Mouse (Mus musculus): ENCODE data around the gene Nfia. TPM values are rescaled to one million over a fixed set of nuclear protein-coding genes. Genes with fewer than 3 reads are reported as not detected.

Nfia gene
- total RNA-seq, 2 experiments from 2014 or later: 134 to 149 TPM

GRCm38 (mm10) chr4:97917568-97917967 lies 145.0 kb downstream of the Nfia start:
- intact Hi-C loops (cut with DNase I): loop anchor here (5.0 kb wide), 2 partner anchors 190 to 405 kb away; no protein-coding TSS in a partner anchor
- no peak for DNase-seq (ENCODE audit: low spot score)

- no peak for DNase-seq (ENCODE audit: low spot score)
- intact Hi-C loops (cut with DNase I): loop anchor here (5.0 kb wide), 2 partner anchors 189 to 404 kb away; no protein-coding TSS in a partner anchor
Observed at GRCm38 (mm10) chr4:97918675-97919074, 146.1 kb downstream of the Nfia start.

DNA sequence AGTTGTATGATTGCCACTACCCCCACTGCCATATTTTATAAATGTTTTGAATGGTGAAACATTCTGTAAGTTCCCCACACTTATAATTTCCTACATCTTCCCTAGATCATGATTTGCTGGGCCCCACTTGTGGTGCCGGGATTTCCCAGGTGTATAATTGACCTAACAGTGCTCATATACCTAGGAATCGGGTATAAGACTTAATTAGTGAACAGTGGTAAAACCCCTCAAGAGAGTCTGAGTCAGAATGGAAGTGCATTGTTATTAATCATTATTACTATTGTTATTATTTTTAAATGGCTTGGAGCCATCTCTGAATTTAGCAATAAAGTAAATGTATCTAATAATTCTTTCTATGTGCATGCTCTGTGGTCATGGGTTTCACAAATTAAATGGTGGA lies 147.2 kb downstream of the Nfia start:
- intact Hi-C loops (cut with DNase I): loop anchor here (5.0 kb wide), 4 partner anchors 167 to 403 kb away; no protein-coding TSS in a partner anchor
- DNase-seq (ENCODE audit: low spot score): no peak

DNA sequence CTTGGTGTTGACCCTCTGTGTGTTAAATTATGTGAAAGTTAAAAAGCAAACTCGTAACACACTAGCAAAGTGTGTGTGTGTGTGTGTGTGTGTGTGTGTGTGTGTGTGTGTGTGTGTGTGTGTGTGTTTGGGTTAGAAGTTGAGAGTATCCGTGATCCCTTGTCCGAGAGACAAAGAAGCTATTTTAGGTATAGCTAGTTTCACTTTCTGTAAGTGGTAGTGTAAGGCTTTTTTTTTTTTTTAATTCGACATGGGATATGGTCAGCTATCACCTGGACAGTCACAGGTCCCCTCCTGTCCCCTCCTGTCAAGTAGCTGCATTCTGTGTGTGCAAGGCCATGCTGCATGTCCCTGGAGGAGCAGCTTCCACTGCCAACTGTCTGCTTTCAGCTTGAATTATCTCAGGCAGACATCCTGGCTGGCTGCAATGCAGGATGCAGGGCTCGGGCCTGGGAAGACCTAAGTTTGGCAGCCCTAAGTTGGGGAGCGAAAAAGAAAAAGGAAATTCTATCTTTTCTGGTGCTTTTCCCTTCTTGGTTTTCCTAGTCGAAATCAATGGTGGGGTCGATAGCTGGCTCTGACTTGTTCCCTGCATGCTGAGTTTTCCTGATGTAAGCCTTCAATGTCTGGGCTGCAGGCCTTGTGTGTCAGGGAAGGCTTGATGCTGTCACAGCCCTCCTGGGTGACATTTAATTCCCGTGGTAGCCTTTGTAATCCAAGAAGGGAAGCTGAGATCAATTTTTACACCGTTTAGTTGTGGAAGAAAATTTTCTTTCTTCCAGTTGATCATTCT lies 147.9 kb downstream of the Nfia start:
- DNase-seq (ENCODE audit: low spot score): peak; percentile 38
- intact Hi-C loops (cut with DNase I): loop anchor here (5.0 kb wide), 2 partner anchors 168 to 172 kb away; no protein-coding TSS in a partner anchor

- intact Hi-C loops (cut with DNase I): loop anchor here (5.0 kb wide), 2 partner anchors 169 to 171 kb away; no protein-coding TSS in a partner anchor
- DNase-seq (ENCODE audit: low spot score): no peak
Observed at GRCm38 (mm10) chr4:97921682-97922081, 149.1 kb downstream of the Nfia start.

DNA sequence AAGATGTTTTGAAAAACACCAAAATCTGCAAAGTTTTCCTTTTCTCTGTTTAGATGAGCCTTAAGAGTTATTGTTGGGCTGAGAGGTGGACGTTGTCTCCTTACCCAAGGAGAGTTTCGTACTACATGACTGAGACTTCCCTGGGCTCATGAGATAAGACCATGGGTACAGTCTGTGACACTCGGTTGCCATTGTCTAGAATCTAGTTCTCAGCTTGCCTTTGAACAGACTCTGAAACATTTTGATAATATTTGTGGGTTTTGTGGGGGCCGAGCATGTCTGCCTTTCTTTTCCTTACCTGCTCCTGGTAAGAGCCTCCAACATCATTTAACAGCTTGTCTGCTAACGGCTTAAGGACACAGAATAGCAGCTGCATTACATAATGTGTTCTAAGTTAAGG lies 150.7 kb downstream of the Nfia start:
- DNase-seq (ENCODE audit: low spot score): no peak
- intact Hi-C loops (cut with DNase I): loop anchor here (5.0 kb wide), 2 partner anchors 169 to 171 kb away; no protein-coding TSS in a partner anchor

GRCm38 (mm10) chr4:97923876-97924316 lies 151.4 kb downstream of the Nfia start:
- DNase-seq (ENCODE audit: low spot score): peak; percentile 72
- intact Hi-C loops (cut with DNase I): loop anchor here (5.0 kb wide), 2 partner anchors 168 to 172 kb away; no protein-coding TSS in a partner anchor

GRCm38 (mm10) chr4:97924414-97924813 lies 151.9 kb downstream of the Nfia start:
- intact Hi-C loops (cut with DNase I): loop anchor here (5.0 kb wide), 2 partner anchors 168 to 172 kb away; no protein-coding TSS in a partner anchor
- no peak for DNase-seq (ENCODE audit: low spot score)

GRCm38 (mm10) chr4:97924855-97925254 lies 152.3 kb downstream of the Nfia start:
- intact Hi-C loops (cut with DNase I): loop anchor here (5.0 kb wide), 3 partner anchors 77 to 173 kb away; no protein-coding TSS in a partner anchor
- no peak for DNase-seq (ENCODE audit: low spot score)

DNA sequence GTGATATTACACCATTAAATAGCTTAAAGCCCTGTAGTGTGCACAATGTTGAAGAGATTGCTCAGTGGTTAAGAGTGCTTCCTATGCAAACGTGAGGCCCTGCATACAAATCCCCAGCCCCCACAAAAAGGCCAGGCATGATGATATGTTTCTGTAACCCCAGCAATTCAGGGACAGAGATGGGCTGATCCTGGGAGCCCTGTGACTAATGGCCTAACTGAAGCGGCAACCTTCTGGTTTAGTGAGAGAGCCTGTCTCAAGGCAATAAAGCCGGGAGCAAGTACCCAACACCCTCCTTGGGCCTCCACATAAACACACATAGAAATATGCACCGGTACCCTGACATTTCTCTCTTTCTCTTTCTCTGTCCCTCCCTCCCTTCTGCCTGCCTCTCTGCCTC lies 153.1 kb downstream of the Nfia start:
- intact Hi-C loops (cut with DNase I): loop anchor here (5.0 kb wide), 1 partner anchor 77 kb away; no protein-coding TSS in a partner anchor
- DNase-seq (ENCODE audit: low spot score): no peak

DNA sequence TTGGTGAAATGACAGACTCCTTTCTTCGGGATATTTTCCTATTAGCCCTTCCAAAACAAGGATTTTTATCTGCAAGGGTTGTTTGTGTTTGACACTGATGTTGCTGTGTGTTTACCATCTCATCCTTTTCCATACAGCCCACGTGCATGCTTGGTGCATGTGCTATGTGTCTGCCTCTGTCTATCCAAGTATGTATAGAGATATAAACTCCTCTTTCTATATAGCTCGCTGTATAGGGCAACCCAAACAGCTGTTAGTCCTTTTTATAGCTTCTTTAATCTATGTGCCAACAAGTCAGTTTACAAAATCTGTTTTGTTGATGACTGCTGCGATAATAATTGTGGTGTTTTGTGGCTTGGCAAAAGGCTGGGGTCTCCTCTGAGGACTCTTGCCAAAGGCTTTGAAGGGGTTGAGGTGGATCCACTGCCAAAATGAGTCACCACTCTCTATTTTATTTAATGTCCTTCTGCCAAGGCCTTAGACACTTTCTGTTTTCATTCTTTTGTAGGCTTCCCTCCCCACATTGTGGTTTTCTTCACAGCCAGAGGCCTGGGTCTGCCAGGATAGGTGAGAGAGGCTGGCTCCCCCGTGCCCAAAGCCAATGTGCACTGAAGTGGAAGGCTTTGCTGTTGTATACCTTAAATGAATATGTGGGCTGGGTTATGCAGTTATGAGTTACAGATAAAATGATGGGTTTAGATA lies 154.2 kb downstream of the Nfia start:
- intact Hi-C loops (cut with DNase I): loop anchor here (5.0 kb wide), 1 partner anchor 76 kb away; no protein-coding TSS in a partner anchor
- no peak for DNase-seq (ENCODE audit: low spot score)

GRCm38 (mm10) chr4:97927309-97927656 lies 154.7 kb downstream of the Nfia start:
- no peak for DNase-seq (ENCODE audit: low spot score)
- intact Hi-C loops (cut with DNase I): loop anchor here (5.0 kb wide), 1 partner anchor 75 kb away; no protein-coding TSS in a partner anchor

GRCm38 (mm10) chr4:97936371-97936770 lies 163.8 kb downstream of the Nfia start:
- intact Hi-C loops (cut with DNase I): no loop called here
- no peak for DNase-seq (ENCODE audit: low spot score)

DNA sequence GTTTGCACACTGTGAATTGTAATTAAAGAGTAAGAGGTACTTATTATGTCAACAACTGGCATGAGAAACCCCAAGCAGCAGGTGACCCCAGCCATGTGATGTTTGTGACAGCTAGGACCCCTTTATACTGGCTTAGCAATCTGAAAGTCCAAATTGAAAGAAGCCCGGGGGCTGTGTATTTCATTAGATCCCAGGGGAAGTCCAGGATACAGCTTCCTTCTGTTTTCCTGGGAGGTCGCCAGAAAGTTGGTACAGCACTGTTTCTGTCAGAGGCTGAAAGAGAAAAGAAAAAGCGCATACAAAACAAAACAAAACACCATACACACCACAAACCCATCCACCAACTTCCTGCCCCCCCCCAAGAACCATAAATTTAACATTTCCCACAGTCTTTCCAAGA lies 164.4 kb downstream of the Nfia start:
- no peak for DNase-seq (ENCODE audit: low spot score)
- intact Hi-C loops (cut with DNase I): no loop called here

- intact Hi-C loops (cut with DNase I): no loop called here
- no peak for DNase-seq (ENCODE audit: low spot score)
Observed at GRCm38 (mm10) chr4:97939492-97939891, 167.0 kb downstream of the Nfia start.

DNA sequence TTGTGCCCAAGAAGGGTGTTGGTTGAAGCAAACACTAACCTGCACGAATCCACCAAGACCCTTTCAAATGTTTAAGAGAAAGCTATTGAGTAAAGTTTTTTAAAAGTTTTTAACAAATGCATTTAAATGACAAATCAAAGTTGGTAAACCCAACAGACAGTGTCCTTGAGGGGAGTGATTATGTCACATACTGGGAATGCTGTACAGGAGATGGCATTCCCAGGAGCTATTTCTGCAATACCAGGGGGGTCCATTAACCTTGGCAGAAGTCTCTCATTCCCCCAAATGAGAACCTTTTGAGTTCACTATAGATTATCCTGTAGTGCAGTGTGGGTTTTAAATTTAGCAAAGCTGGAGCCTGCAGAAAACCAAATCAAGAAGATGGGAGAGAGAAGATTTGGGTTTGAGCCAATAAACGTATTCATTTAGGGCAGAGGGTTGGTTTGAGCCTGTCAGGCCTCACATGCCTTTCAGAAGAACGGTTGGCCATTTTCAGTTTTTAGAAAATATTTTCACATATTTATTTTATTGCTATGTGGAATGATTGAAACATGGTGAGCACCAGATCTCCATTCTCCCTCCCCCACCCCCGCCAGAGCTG lies 167.5 kb downstream of the Nfia start:
- intact Hi-C loops (cut with DNase I): no loop called here
- no peak for DNase-seq (ENCODE audit: low spot score)

DNA sequence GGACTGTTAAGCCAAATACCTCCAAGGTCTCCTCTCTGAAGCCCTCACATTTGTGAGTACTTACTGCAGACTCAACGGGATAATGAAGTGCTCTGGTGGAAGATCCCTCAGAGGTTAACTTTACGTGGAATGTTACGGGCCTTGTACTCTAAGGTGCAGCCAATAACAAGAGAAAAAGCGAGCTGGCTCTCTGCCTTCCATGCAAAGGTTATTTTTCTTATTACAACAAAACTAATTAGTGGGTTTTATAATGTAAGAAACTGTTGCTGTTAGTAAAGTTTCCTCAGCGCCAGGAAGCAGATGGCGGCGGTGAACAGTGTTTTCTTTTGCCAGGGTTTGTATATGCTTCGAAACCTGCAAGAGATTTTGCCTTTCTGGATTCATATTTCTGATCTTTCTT lies 169.1 kb downstream of the Nfia start:
- intact Hi-C loops (cut with DNase I): no loop called here
- no peak for DNase-seq (ENCODE audit: low spot score)

DNA sequence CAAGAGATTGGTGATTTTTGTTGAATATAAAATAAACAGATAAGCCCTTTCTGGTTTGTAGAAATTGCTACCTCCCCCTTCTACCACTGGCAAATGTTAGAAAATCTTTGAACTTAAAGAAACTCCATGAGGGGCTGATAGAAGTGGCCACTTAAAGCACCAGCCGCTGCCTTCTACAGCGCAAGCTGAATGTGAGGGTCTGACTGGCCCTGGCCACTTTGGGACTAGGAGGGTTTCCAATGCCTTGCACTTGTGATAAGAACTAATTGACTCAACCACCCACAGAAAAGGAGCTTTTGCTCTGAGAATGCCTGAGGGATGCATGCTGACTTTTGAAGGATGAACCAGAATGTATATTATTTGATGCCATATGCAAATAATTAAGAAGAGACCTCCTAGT lies 171.8 kb downstream of the Nfia start:
- no peak for DNase-seq (ENCODE audit: low spot score)
- intact Hi-C loops (cut with DNase I): no loop called here

GRCm38 (mm10) chr4:97947484-97947883 lies 174.9 kb downstream of the Nfia start:
- intact Hi-C loops (cut with DNase I): no loop called here
- no peak for DNase-seq (ENCODE audit: low spot score)

DNA sequence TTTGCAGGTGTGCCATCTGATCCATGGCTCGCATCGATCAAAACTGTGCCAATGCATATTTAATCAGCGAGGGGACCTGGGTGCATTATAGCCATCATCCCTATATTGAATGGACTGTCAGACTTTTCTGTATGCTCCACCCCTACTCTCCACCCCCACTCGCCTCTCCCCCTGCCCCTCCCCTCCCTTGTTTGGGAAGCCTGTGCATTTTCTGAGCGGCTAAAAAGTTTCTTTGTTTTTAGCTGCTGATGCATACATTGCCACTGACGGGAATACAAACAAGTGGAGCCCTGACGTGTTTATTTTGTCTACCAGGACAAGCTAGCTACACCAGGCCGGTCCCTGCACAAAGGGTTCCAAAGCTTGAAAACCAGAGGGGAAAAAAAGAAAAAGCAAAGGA lies 175.7 kb downstream of the Nfia start:
- intact Hi-C loops (cut with DNase I): no loop called here
- DNase-seq (ENCODE audit: low spot score): no peak

Measured in heart, postnatal 25 days (tissue).